Mouse (Mus musculus): Measurements from ENCODE around the gene Fam57b. TPM values are rescaled to one million over a fixed set of nuclear protein-coding genes. Genes with fewer than 3 reads are reported as not detected.
"Not testable (repeated sequence)": the region's sequence is repeated elsewhere in the genome, so short reads cannot be mapped to it uniquely, and the experiment has no call there.

The Fam57b gene
- polyA plus RNA-seq, 3 experiments from 2014 or later, result not detected

DNA sequence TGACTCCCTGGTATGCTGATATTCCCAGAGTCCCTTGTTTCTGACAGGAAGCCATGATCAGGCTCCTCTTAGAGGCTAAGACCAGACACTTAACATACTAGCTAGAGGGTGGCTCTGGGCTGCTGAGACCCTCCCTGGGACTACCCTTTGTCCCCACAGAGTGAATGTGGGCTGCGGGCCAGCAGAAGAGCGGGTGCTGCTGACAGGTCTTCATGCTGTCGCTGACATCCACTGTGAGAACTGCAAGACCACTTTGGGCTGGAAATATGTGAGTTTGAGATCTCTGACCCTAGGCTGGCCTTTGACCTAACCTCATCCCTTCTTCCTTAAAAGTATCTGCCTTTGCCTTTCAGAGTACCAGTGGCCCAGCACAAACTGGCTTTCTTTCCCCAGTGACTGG, 19.3 kb upstream of the Fam57b start:
- no peak for ATAC-seq

DNA sequence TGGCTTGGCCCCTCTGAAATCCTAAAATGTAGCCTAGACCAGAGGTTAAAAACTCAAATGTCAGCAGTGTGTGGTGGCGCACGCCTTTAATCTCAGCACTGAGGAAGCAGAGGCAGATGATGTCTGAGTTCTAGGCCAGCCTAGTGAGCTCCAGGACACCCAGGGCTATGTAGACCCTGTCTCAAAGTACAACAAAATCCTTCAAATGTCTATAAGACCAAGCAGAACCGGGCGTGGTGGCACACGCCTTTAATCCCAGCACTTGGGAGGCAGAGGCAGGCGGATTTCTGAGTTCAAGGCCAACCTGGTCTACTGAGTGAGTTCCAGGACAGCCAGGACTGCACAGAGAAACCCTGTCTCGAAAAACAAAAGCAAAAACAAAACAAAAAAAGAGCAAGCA, 18.4 kb upstream of the Fam57b start:
- not testable (repeated sequence) for ATAC-seq

DNA sequence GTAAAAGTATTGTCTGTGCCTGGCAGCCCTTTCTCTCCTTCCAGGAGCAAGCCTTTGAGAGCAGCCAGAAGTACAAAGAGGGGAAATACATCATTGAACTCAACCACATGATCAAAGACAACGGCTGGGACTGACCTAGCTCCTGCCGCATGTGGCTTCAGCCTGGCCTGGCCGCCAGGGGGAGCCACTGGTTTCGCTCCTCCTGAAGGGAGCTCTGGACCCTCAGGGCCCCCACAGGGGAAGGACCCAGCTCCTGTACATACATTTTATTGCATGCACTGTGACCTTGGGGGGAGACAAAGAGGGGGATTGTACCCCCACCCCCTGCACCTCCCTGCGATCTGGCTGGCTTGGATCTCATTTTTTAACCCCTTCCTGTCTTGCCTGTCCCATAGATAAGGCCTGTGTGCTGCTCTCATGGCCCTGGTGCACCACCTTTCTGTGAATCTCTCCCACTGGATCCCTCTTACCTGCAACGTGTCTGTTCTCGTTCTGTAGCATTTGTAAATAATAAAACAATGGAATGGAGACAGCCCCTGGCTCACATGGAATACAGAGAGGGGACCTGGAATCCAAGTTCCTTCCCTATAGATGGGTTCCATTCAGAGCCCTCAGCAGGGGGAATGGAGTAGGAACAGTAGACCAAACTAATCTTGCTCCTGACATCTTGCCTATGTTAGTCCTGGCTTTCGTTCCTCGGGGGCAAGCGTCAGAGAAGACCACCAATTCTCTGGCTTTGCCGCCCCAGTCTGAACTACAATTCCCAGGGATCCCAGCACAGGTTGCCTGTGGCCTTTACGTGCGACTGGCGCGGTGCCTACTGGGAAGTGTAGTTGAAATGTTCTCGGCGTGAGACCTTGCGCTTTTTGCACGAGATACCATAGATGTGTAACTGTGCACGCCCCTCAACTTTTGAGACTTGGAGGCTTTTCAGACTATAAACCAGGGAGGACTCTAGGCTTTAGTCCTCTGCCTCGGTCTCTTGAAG, 17.2 kb upstream of the Fam57b start:
- ATAC-seq, result peak; percentile 39

DNA sequence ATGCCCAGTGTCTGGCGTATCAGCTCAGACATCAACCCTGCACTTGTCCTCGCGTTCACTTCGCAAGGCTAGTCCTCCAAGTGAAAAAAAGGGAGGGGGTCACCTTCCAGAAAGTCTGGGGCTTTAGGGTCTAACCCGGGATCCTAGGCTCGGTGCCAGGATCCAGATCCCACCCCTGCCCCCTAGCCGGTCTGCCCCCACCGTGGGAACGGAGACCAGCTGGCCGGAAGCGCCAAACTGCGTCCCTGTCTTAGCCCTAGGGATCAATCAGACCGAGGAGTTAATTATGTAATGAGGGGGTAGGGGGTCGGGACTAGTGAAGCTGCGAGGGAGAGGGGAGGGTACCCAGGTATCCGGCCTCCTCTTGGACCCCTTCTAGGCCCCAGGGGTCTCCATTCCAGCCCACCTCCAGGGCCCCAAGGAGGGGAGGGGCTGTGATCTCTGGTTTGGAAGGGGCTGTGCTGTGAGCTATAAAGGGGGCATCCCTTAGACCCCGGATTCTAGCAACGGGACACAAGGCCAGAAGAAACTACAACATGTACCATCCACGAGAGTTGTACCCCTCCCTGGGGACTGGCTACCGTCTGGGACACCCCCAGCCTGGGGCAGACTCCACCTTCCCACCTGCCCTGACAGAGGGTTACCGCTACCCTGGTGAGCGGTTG, 16.4 kb upstream of the Fam57b start, which contains the start of gene Tbx6:
Gene Tbx6, plus strand, starts transcription at position 513 of the 665 bp plus-strand sequence.
- no peak for ATAC-seq

DNA sequence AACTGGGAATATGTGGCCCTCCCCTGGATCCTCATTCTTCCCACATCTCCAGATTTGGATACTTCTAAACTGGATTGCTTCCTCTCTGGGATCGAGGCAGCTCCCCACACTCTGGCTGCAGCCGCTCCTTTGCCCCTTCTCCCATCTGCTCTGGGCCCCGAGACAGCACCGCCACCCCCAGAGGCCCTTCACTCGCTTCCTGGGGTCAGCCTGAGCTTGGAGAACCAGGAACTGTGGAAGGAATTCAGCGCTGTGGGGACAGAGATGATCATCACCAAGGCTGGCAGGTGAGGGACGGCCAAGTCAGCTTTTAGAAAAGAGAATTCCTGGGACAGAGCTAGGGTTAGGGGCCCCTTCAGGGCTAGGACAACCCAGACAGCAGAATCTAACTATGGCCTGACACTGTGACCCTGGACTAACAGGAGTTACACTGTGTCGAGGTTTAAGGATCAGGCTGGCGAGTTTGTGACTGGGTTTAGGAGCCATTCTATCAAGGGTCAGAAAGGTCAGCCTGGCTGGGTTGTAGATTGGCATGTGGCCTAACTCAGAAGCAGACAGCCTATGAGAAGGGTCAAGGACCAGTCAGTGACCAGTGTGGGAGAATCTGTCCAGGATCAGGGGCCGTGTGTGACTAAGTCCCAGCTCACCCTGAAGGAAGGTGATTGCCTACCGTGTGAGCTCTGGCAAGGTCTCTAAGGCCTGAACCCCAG, 15.7 kb upstream of the Fam57b start:
- ATAC-seq, result no peak

DNA sequence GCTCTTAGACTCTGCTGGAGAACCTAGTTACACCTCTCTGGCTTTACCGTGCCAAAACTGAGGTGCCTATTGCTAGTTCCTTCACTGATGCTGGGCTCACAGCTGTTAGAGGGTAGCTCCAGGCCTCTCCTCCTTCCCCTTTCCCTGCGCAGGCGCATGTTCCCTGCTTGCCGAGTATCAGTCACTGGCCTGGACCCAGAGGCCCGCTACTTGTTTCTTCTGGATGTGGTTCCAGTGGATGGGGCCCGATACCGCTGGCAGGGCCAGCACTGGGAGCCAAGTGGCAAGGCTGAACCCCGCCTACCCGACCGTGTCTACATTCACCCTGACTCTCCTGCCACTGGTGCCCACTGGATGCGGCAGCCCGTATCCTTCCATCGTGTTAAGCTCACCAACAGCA, 14.8 kb upstream of the Fam57b start:
- ATAC-seq, result no peak

DNA sequence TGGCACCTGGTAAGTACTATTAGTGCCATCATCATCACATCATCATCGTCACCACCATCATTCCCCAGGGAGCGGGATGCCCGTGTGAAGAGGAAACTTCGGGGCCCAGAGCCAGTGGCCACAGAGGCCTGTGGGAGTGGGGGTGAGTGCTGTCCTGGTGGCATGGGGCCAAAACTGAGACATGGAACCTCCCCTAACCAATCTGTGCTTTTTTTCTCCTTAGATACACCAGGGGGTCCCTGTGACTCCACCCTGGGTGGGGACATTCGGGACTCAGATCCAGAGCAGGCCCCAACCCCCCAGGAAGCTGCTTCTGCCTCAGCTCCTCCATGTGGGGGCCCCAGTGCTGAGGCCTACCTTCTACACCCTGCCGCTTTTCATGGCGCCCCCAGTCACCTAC, 13.0 kb upstream of the Fam57b start:
- no peak for ATAC-seq

DNA sequence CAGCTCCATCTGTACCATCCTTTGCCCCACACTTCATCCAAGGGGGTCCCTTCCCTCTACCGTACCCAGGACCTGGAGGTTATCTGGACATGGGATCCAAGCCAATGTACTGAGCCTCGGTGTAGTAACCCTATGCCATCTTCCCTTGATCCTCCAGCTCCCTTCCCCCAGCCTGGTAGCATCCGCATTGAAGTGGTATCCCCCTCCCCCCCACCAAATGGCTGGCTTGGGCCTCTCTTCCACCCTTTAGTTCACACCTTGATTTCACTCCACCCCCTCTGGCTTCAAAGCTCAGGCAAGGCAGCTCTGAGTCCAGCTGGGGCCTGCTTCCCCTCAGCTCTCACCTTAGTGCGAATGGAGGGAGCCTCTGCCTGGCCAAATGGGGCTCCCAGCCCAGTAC, 12.4 kb upstream of the Fam57b start:
- no peak for ATAC-seq

DNA sequence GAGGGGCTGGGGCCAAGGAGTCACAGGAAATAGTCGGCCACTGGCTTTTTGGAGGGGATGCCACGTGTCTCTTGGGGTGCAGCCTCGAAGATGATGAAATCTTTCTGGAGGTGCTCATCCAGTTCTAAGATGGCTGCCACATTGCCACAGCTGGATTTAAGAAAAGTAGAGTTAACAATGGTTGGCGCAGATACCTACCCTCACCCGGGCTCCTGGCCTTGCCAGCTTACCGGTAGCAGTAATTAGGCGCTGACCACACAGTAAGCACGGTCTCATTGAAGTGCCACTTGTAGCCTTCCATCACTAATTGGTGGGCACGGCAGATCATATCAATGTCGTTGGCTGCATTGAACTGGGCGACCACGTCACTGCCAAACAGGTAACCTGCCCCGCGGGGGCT, 11.3 kb upstream of the Fam57b start:
- ATAC-seq, result no peak

DNA sequence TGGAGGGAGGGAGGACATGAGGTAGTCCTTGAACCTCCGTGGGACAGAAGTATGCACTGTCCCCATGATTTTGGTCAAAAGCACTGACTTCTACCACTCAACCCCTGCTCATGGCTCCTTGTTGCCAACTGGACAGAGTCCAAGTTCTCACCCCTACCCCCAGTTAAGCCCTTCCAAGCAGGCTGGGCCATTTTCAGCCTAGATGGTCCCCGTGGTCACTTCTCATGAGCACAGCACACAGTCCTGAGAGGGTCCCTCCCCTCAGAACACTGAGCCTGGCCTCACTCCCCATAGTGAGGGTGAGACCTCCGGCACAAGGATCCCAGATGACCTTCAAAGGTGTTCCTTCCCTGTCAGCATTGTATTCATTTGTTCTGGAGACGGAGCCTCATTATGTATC, 8.3 kb upstream of the Fam57b start:
- ATAC-seq, result no peak

DNA sequence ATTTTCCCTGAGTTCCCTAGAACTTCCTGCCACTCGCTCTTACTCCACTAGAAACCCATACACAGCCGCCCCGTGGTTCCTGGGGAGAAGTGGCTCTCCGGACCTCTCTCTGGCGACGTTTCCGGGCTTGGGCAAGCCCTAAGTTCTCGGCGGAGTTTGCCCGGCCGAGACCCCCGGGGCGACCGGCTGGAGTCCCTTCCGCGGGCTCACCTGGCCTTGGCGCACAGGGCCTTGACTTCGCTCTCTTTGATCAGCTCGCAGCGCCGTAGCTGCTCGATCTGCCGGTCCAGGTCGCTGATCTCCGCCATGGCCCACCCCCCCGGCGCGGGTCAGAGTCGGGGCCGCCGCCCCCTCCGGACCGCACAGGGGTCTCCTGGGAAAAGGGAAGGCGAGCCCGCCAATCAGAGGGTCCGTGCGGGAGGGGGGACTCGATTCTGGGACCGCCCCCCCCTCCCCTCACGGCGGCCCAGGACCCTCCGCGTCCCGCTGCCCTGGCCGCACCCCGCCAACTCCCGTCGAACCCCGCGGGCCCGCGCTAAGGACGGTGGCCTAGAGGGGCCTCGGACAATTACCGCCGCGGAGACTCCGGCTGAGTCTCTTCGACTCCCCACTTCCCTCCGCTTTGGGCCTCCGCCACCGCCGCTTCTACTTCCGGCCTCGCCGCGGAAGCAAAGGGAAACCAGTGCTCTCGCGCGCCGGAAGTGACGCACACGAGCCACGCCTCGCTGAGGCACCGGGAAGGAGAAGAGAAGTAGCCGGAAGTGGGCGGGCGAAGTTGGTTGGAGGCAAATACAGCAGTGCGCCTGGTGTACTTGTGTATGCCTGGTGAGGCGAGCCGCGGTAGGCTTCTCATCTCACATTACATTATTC, 5.4 kb upstream of the Fam57b start, which contains the start of gene Ppp4c:
Gene Ppp4c, minus strand, starts transcription at position 646 of the 870 bp plus-strand sequence.
- peak; percentile 91 for ATAC-seq

DNA sequence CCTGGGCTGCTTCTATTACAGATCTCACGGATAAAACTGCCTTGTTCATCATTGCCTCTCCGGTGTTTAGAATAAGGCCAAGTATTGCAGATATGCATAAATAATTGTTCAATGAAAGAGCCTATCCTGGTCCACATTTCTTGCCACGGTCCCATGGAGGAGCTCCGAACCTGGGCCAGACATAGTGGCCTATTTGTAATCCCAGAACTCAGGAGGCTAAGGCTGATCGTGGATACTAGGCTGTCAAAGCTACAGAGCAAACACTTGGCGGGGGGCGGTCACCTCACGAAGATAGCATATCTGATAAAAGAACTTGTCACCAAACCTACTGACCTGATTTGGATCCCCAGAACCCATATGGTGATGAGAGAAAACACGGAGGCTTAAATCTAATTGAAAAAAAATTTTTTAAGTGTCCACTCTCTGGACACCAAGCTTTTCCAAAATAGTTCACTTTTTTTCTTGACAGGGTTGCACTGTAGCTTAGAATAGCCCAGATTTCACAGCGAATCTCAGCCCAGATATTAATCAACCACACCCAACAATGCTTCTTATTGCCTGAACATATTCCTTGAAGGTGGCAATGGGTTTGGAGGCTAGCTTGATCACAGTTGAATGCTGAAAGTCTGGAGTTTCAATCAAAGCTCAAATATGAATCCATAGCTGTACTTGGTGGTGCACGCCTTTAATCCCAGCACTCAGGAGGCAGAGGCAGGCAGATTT, 4.6 kb upstream of the Fam57b start:
- no peak for ATAC-seq

DNA sequence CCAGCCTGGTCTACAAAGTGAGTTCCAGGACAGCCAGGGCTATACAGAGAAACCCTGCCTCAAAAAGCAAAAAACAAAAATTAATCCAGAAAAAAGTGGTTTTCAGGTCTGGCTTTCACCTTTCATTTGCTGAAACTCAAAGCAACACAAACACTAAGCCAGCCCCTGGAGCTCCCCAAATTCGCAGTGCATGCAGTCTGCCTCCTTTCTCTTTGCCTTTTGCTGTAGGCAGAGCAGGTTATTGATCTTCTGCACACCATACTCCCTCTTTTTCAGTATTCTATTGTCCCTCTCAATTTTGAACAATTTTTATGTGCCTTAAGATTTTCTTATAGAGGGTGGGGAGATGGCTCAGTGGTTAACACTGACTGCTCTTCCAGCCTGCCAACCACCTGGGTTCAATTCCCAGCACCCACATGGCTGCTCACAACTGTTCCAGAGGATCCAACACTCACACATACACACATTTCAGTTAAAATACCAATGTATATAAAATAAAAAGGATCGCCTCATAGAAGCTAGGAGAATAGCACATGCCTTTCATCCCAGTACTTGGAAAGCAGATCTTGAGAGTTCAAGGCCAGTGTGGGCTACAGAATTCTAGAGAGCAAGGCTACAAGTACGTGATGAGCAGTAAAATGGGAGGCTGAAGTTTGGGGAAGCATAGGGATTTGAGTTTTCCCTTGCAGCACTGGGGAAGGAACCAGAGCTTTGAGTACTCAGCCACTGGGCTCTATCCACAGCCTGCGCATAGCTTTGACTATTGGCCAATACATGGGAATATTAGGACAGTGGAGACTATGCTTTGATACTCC, 3.8 kb upstream of the Fam57b start:
- ATAC-seq, result no peak

DNA sequence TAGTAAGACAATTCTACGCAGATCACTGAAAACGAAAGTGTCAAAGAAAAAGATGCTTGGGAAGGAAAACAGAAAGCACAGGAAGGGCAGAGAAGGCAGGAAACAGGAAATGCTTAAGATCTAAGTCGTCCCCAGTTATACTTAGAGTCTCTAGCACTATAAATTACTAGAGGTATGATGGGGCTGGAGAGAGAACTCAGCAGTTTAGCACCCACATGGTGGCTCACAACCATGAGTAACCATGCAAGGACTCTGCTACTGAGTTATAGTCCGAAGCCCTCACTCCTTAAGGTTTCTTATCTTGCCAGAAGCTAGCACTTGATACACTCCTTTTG, 3.2 kb upstream of the Fam57b start:
- peak; percentile 36 for ATAC-seq

DNA sequence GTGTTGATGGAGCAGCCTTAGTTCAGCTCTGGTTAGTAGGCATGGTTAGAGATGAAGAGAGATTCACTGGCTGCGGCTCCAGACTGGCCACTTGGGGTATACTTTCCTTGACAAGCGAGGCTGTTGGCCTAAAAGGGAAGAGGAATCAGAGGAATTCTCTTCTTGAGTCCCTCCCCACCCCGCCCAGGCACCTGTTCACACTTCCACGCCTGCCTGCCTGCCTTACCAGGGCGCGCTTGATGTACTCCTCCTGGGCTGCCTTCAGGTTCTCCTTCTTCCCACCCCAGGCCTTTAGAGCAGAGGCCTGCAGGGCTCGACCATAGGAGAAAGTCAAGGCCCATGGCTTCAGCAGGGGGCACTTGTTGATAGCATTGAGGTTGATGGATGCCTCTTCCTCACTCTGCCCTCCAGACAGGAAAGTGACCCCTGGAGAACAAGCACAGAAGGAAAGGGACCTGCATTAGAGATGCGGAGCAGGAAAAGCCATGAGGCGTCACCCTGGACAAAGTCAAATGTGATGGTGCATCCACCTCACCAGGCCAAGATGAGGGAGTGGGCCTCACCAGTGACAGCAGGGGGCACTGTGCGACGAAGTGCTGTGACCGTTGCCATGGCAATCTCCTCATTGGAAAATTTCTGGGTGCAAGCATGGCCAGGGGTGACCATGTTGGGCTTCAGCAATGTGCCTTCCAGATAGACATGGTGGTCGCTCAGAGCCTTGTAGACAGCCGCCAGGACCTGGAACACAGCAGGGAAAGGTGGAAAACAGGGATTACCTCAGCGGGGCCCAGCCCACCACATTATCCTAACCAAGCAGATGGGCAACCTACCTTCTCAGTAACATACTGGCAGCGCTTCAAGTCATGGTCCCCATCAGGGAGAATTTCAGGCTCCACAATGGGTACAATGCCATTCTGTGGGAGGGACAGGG, 1.8 kb upstream of the Fam57b start:
- ATAC-seq, result no peak

DNA sequence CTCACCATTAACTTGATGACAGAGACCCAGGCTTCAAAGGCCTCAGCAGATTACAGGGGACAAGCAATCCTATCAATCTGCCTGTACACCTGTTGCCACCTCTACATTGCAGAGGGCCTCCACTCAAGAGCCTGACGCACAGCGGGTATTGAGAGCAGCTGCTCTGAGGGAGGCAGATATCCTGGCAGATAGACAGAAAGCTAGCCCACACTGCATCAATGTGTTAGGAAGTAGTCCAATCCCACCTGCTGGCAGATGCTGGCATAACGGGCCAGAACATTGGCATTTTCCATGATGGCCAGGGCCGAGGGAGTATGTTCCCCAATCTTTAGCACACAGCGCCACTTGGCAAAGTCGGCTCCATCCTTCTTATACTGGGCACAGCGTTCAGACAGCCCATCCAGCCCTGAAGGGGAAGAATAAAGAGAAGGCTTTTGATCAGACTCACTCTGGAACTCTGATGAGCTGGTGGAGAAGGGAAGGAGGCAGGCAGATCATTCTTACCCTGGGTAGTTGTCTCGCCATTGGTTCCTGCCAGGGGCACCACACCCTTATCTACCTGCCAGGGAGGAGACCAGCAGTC, 1.0 kb upstream of the Fam57b start:
- ATAC-seq, result no peak

DNA sequence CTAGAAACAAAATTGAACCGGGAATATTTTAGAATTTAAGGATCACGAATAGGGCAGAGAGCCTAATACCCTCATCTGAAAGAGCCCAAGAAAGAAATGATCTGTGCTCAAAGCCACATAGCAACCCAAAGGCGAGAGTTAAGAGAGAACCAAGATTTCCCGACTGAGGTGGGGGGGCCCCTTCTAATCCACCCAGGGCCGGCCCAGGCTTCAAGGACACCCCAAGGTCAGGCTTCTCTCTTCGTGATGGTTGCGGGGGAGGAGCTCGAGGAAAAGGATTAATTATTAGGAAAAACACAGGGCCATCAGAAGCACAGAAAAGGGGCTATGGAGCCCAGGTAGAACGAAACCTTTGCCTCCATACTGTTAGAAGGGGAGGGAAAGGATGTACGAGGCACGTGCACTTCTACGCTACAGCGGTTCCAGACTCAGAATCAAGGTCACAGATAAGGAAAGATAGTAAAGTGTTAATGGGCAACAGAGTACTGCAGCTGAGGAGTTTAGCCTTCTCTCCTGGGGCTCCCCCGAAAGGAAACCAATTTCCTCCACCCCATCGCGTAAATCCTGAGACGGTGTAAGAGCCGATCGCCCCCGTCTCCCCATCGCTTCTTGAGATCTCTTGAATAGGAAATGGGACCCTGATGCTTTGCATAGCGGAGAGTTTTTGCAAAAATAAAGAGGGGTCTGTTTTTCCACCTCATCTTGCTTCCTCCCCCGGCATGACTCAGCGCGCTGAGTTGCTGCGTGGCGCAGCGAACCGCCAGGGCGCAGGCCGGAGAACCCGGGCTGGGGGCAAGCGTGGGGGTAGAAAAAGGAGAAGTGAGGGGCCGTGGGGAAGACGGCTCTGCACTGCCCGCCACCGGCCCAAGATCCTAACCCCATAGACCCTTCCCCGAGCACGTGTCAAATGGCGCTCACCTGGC, 920 bp downstream of the Fam57b start:
- peak; percentile 17 for ATAC-seq

DNA sequence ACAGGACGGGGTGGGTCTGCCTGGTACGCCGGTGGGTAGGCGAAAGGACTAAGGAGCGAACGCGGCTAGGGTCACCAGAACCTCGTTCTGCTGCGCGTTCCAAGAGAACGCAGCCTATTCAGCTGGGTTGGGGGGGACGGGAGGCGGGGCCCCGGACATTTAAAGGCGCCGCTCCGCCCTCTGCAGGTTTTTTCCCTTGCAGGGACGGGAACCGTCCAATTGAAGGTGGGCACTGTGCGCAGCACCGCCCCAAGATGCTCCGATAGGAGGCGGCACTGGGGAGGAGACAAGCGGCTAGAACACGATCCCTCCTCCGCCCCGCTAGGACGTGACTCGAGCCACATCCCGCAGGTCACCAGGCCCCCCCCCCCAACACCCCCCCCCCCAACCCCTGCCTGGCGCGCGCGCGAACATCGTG, 1.6 kb downstream of the Fam57b start:
- ATAC-seq, result peak; percentile 84

Measured in inflammation-experienced regulatory T-cells, adult 6 months (primary cell).